Mouse (Mus musculus): Measurements from ENCODE around the gene Ppp1r9a.

- no peak for TF ChIP-seq CTCF (IDR thresholded peaks at IDR 0.05; ENCODE audit: control insufficient read depth, insufficient read depth, low read length)
- TF ChIP-seq POLR2A (IDR thresholded peaks at IDR 0.05; ENCODE audit: borderline replicate concordance, control insufficient read depth, low read depth, low read length): no peak
Observed at GRCm38 (mm10) chr6:4977515-4977914, 74.8 kb downstream of the Ppp1r9a start.
